8 mouse cellular contexts compared by ENCODE assay signal in genomic region chr6:60201548-60201947, GRCm38 (mm10).
DNase-seq lines count a peak whose midpoint lies in the region; ATAC-seq lines count a peak whose summit lies in the region.

No protein-coding gene starts in this region.

- H3K36me3 ChIP-seq in forebrain, embryonic 13.5 days (ENCODE audit: poor library complexity, severe bottlenecking), result no peaks in the 10 kb centered on the region
- no peaks in the 10 kb centered on the region for H3K36me3 ChIP-seq in heart, embryonic 11.5 days (ENCODE audit: control insufficient read depth, insufficient read depth, low read length)

- no peak overlapping the region for H3K4me2 ChIP-seq in forebrain, embryonic 13.5 days
- no peak overlapping the region for H3K4me2 ChIP-seq in heart, embryonic 11.5 days

- no peak overlapping the region for H3K9ac ChIP-seq in forebrain, embryonic 13.5 days
- no peak overlapping the region for H3K9ac ChIP-seq in heart, embryonic 11.5 days (ENCODE audit: low read depth, low read length)

- intact Hi-C loops in left cerebral cortex, postnatal 14 days (cut with DNase I), result no loop called here

- H3K27me3 ChIP-seq in forebrain, embryonic 13.5 days, result no peaks in the 10 kb centered on the region
- H3K27me3 ChIP-seq in heart, embryonic 11.5 days (ENCODE audit: control insufficient read depth, insufficient read depth, low read length), result no peaks in the 10 kb centered on the region

- no peaks in the 10 kb centered on the region; the same call in 1 of the 2 replicates for H3K9me3 ChIP-seq in forebrain, embryonic 13.5 days (replicated peaks)
- peaks cover 3% of the 10 kb centered on the region; the same call in 1 of the 2 replicates for H3K9me3 ChIP-seq in heart, embryonic 11.5 days (replicated peaks; ENCODE audit: control insufficient read depth, low read length)

- WGBS in forebrain, embryonic 13.5 days, result 71% methylated on average over 10 of the region's 10 CpGs
- WGBS in heart, embryonic 11.5 days (ENCODE audit: insufficient replicate concordance), result 67% methylated on average over 10 of the region's 10 CpGs

- no peaks in the 10 kb centered on the region for H3K4me1 ChIP-seq in forebrain, embryonic 13.5 days
- H3K4me1 ChIP-seq in heart, embryonic 11.5 days (ENCODE audit: control insufficient read depth, insufficient read depth, low read length), result no peaks in the 10 kb centered on the region

- peak; percentile 52 for DNase-seq in heart, adult 11 months
- DNase-seq in heart, adult 9 months (ENCODE audit: low spot score in 2 of 2), result no peak
- DNase-seq in thymus, postnatal 14 days, result peak; percentile 6
- no peak for DNase-seq in thymus, postnatal 10 days (ENCODE audit: low spot score in 2 of 2)
- peak; percentile 2 to 8 for DNase-seq in left cerebral cortex, postnatal 14 days (ENCODE audit: low spot score in 2 of 2)

- no peak overlapping the region for H3K4me3 ChIP-seq in forebrain, embryonic 13.5 days
- no peak overlapping the region for H3K4me3 ChIP-seq in heart, embryonic 11.5 days (ENCODE audit: low read depth, low read length)

- H3K27ac ChIP-seq in forebrain, embryonic 13.5 days, result no peak overlapping the region
- H3K27ac ChIP-seq in heart, embryonic 11.5 days (ENCODE audit: low read depth, low read length), result no peak overlapping the region

- peak; percentile 59; the same call in 1 of the 2 replicates for ATAC-seq in forebrain, embryonic 13.5 days
- no peak for ATAC-seq in erythroblast, adult 5-6 weeks (replicated peaks; ENCODE audit: low FRiP score, poor library complexity, severe bottlenecking)
- ATAC-seq in heart, embryonic 11.5 days (replicated peaks; ENCODE audit: insufficient number of reproducible peaks, low FRiP score, low TSS enrichment), result no peak

Comparison
In these comparisons a context has a peak if more than half of its experiments do, and no peak if none do; other contexts are left out.
1. DNase-seq: peak in heart, adult 11 months (single experiment), thymus, postnatal 14 days (single experiment) and left cerebral cortex, postnatal 14 days (2 of 2); none in heart, adult 9 months (0 of 2) and thymus, postnatal 10 days (0 of 2).